Mouse (Mus musculus) kidney, postnatal 0 days (tissue): ENCODE results near the gene Mrpl41. TPM values are rescaled to one million over a fixed set of nuclear protein-coding genes. Genes with fewer than 3 reads are reported as not detected.
A peak's percentile ranks its signal among the peaks of the same experiment; 100 is the strongest.
"Not testable (repeated sequence)": the region's sequence is repeated elsewhere in the genome, so short reads cannot be mapped to it uniquely, and the experiment has no call there.

Experiments used
- ATAC-seq: fragments of 200-750 bp; cut with Nextera tagmentation; replicated peaks from 2 replicates; pipeline ENCODE4 v1.8.0; 2017; ENCODE audit warnings: low read depth, moderate number of reproducible peaks, moderate TSS enrichment, moderate library complexity; ENCODE audit not compliant: low FRiP score
- DNase-seq: peaks from one replicate; pipeline ENCODE4 v3.0.0-alpha.2; 2016; ENCODE audit warnings: low spot score
- H3K27ac ChIP-seq: fragments of 300-500 bp; sonication (generic); 2 replicates; pipeline ENCODE4 v1.5.1; 2014; ENCODE audit warnings: mild to moderate bottlenecking
- H3K27me3 ChIP-seq: fragments of 300-500 bp; sonication (generic); 2 replicates; pipeline ENCODE4 v1.6.1; 2014; ENCODE audit warnings: low read length, mixed read lengths; ENCODE audit not compliant: insufficient read depth
- H3K36me3 ChIP-seq: fragments of 300-500 bp; sonication (generic); 2 replicates; pipeline ENCODE4 v1.6.1; 2014; ENCODE audit warnings: low read length, mixed read lengths; ENCODE audit not compliant: insufficient read depth
- H3K4me1 ChIP-seq: fragments of 300-500 bp; sonication (generic); replicated peaks from 2 replicates; pipeline ENCODE4 v1.6.1; 2014; ENCODE audit warnings: antibody characterized with exemption, low read length, mixed read lengths; ENCODE audit not compliant: insufficient read depth
- H3K4me2 ChIP-seq: fragments of 300-500 bp; sonication (generic); 2 replicates; pipeline ENCODE4 v1.6.1; 2014; ENCODE audit warnings: mild to moderate bottlenecking, low read length, moderate library complexity, mixed read lengths
- H3K4me3 ChIP-seq: fragments of 300-500 bp; sonication (generic); replicated peaks from 2 replicates; pipeline ENCODE4 v1.5.1; 2014; ENCODE audit warnings: low read depth, low read length
- H3K9ac ChIP-seq: fragments of 300-500 bp; sonication (generic); 2 replicates; pipeline ENCODE4 v1.6.1; 2014; ENCODE audit warnings: low read depth, low read length
- H3K9me3 ChIP-seq: fragments of 300-500 bp; sonication (generic); replicated peaks from 2 replicates; pipeline ENCODE4 v1.6.1; 2016; ENCODE audit warnings: low read length, inconsistent platforms, mixed read lengths
- CTCF ChIP-seq: IDR thresholded peaks from 2 replicates; pipeline ENCODE4 v1.5.1; 2016; ENCODE audit warnings: antibody characterized with exemption, low read depth, mild to moderate bottlenecking, moderate library complexity
- WGBS: fragments of 180-500 bp; shearing (Covaris S2); extraction: QIAGEN DNeasy Blood & Tissue Kit; methylation state at CpG from one replicate; pipeline ENCODE4 v1.1.7; 2014; 5-methylcytosine and 5-hydroxymethylcytosine counted together
- polyA plus RNA-seq: library from polyadenylated mRNA; unstranded; fragments of >200 nt; fragmentation: Nextera tagmentation; extraction: Ambion mirVana; gene quantifications from 2 replicates; pipeline ENCODE4 v1.2.1, GENCODE M21; 2015

Mrpl41 gene
- polyA plus RNA-seq, 1 experiment from 2014 or later = 157 TPM

- Histone ChIP-seq H3K4me3 (peak within 1 kb of the TSS; percentile 71), H3K36me3 (peaks cover 35% of the 10 kb centered on the region), H3K27ac (no peak within 1 kb of the TSS), H3K9me3 (no peaks in the 10 kb centered on the region), H3K27me3 (no peaks in the 10 kb centered on the region), H3K4me2 (peak within 1 kb of the TSS; percentile 75), H3K9ac (peak within 1 kb of the TSS; percentile 74), H3K4me1 (peaks cover 7% of the 10 kb centered on the region)
- under 1% methylated on average over 28 of the region's 28 CpGs for WGBS
- ATAC-seq = peak; percentile 77
- DNase-seq = peak; percentile 94
- TF ChIP-seq CTCF = peak; percentile 94
Measured at GRCm38 (mm10) chr2:24962304-24963000, 12.4 kb downstream of the Mrpl41 start, which contains the start of gene Dph7. TSS of gene Dph7 (plus strand) at chr2:24962400.

GRCm38 (mm10) chr2:24960910-24961309 is 14.0 kb downstream of the Mrpl41 start:
- no peak overlapping the region for H3K27ac ChIP-seq
- ATAC-seq (0 out of 2 replicates have a peak, but pooled peaks have one; percentile 35), DNase-seq (peak; percentile 67)
- peak; percentile 80 for TF ChIP-seq CTCF
- H3K27me3 ChIP-seq = no peaks in the 10 kb centered on the region
- H3K36me3 ChIP-seq = peaks cover 31% of the 10 kb centered on the region; the same call in 1 of the 2 replicates
- H3K4me1 ChIP-seq = peaks cover 7% of the 10 kb centered on the region
- H3K4me3 ChIP-seq = no peak overlapping the region
- H3K9me3 ChIP-seq = no peaks in the 10 kb centered on the region
- no peak overlapping the region for H3K9ac ChIP-seq
- 27% methylated on average over 3 of the region's 3 CpGs for WGBS
- no peak overlapping the region for H3K4me2 ChIP-seq

- H3K27me3 ChIP-seq = no peaks in the 10 kb centered on the region
- no peak overlapping the region for H3K4me2 ChIP-seq
- WGBS = 83% methylated on average over 4 of the region's 4 CpGs
- ATAC-seq = no peak
- peaks cover 28% of the 10 kb centered on the region for H3K36me3 ChIP-seq
- no peaks in the 10 kb centered on the region for H3K9me3 ChIP-seq
- no peak for DNase-seq
- no peak overlapping the region for H3K4me3 ChIP-seq
- no peak for TF ChIP-seq CTCF
- H3K27ac ChIP-seq = no peak overlapping the region
- peaks cover 8% of the 10 kb centered on the region for H3K4me1 ChIP-seq
- no peak overlapping the region for H3K9ac ChIP-seq
Measured at GRCm38 (mm10) chr2:24952537-24953055, 22.3 kb downstream of the Mrpl41 start.

GRCm38 (mm10) chr2:24950189-24950535 is 24.7 kb downstream of the Mrpl41 start:
- H3K27ac ChIP-seq = peak overlapping the region; percentile 72
- TF ChIP-seq CTCF = no peak
- 0% methylated on average over 31 of the region's 31 CpGs for WGBS
- no peak for DNase-seq
- peaks cover 8% of the 10 kb centered on the region for H3K4me1 ChIP-seq
- ATAC-seq = no peak; the same call in 1 of the 2 replicates
- H3K9ac ChIP-seq = peak overlapping the region; percentile 88
- H3K27me3 ChIP-seq = no peaks in the 10 kb centered on the region
- peak overlapping the region; percentile 81 for H3K4me3 ChIP-seq
- peaks cover 17% of the 10 kb centered on the region for H3K36me3 ChIP-seq
- peak overlapping the region; percentile 92 for H3K4me2 ChIP-seq
- no peaks in the 10 kb centered on the region for H3K9me3 ChIP-seq

- H3K9ac ChIP-seq = peak within 1 kb of the TSS; percentile 88
- ATAC-seq = peak; percentile 98
- under 1% methylated on average over 92 of the region's 108 CpGs for WGBS
Measured at GRCm38 (mm10) chr2:24949421-24950188, 25.3 kb downstream of the Mrpl41 start, which contains the start of gene Zmynd19. TSS of gene Zmynd19 (plus strand) at chr2:24949792.

GRCm38 (mm10) chr2:24944304-24944703 is 30.6 kb downstream of the Mrpl41 start:
- H3K9ac ChIP-seq, H3K27me3 ChIP-seq, H3K36me3 ChIP-seq, H3K9me3 ChIP-seq, H3K4me2 ChIP-seq, H3K4me3 ChIP-seq, H3K27ac ChIP-seq, H3K4me1 ChIP-seq, ATAC-seq: not testable (repeated sequence)
- peak; percentile 72 for TF ChIP-seq CTCF
- peak; percentile 40 for DNase-seq
- WGBS = 58% methylated on average over 2 of the region's 2 CpGs

More at GRCm38 (mm10) chr2:24949421-24950188, 25.3 kb downstream of the Mrpl41 start, which contains the start of gene Zmynd19:
- H3K9me3 ChIP-seq = no peaks in the 10 kb centered on the region
- H3K4me1 ChIP-seq = peaks cover 8% of the 10 kb centered on the region
- no peak for TF ChIP-seq CTCF
- H3K27ac ChIP-seq = peak within 1 kb of the TSS; percentile 72
- peak within 1 kb of the TSS; percentile 92 for H3K4me2 ChIP-seq
- peak; percentile 97 for DNase-seq
- H3K36me3 ChIP-seq = peaks cover 14% of the 10 kb centered on the region
- H3K27me3 ChIP-seq = no peaks in the 10 kb centered on the region
- H3K4me3 ChIP-seq = peak within 1 kb of the TSS; percentile 81
